In the genomic region with DNA sequence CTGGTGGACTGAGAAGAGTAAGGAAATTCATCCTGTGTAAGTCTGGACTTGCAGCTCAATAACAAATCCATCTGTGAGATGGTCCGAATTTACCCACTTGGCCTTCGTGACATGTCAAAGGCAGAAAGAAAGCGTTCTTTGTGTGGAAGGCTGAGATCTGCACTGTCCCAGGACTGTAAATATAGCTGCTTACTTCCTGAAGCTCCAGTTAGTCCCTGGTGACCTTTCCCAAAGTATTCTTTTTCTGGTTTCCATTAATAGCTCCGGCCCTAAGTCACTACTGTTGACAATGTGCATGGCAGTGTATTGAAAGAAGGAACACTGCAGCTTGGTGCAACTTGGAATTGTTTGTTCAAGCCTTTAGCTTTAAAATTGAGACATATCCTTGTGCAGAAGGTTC, we compare ENCODE assay signal across 19 mouse cellular contexts.
DNase-seq lines count a peak whose midpoint lies in the region; ATAC-seq and TF ChIP-seq lines count a peak whose summit lies in the region.
"Had no signal": no experiment of that assay in that cellular context is flagged by ENCODE, and none has a peak within 500 bp of the region (broad histone marks: within the 10 kb centered on the region; RNA-seq: fewer than 3 reads in every experiment).

No protein-coding gene starts in this region.

- peaks cover 17% of the 10 kb centered on the region for H3K4me1 ChIP-seq in heart, adult 2 months (ENCODE audit: control insufficient read depth, insufficient read depth, low read length)
- peaks cover 25% of the 10 kb centered on the region for H3K4me1 ChIP-seq in heart, embryonic 12.5 days (replicated peaks)
- no peaks in the 10 kb centered on the region for H3K4me1 ChIP-seq in kidney, postnatal 0 days (replicated peaks; ENCODE audit: insufficient read depth, low read length)
- H3K4me1 ChIP-seq in heart, postnatal 0 days (ENCODE audit: control insufficient read depth, insufficient read depth), result peaks cover 18% of the 10 kb centered on the region; the same call in 1 of the 2 replicates
- H3K4me1 ChIP-seq in forebrain, embryonic 14.5 days (ENCODE audit: control insufficient read depth, insufficient read depth, low read length), result no peaks in the 10 kb centered on the region; the same call in 1 of the 2 replicates
- H3K4me1 ChIP-seq: forebrain, embryonic 15.5 days; hindbrain, embryonic 15.5 days had no signal

- H3K36me3 ChIP-seq in heart, adult 2 months (ENCODE audit: control insufficient read depth, insufficient read depth, low read length), result peaks cover 4% of the 10 kb centered on the region; the same call in 1 of the 2 replicates
- no peaks in the 10 kb centered on the region for H3K36me3 ChIP-seq in heart, embryonic 12.5 days
- H3K36me3 ChIP-seq in kidney, postnatal 0 days (ENCODE audit: insufficient read depth, low read length), result no peaks in the 10 kb centered on the region
- no peaks in the 10 kb centered on the region for H3K36me3 ChIP-seq in heart, postnatal 0 days (replicated peaks; ENCODE audit: control insufficient read depth, insufficient read depth, low read length)
- H3K36me3 ChIP-seq in forebrain, embryonic 14.5 days (ENCODE audit: control insufficient read depth, insufficient read depth, low read length), result no peaks in the 10 kb centered on the region
- H3K36me3 ChIP-seq: forebrain, embryonic 15.5 days; hindbrain, embryonic 15.5 days; limb, embryonic 15.5 days; midbrain, embryonic 10.5 days; neural tube, embryonic 13.5 days had no signal

- H3K4me3 ChIP-seq in heart, adult 2 months, result no peak overlapping the region
- no peak overlapping the region for H3K4me3 ChIP-seq in heart, embryonic 12.5 days
- H3K4me3 ChIP-seq in kidney, postnatal 0 days (replicated peaks; ENCODE audit: low read depth, low read length), result no peak overlapping the region
- H3K4me3 ChIP-seq in heart, postnatal 0 days (ENCODE audit: low read depth, low read length), result no peak overlapping the region
- no peak overlapping the region for H3K4me3 ChIP-seq in forebrain, embryonic 14.5 days (ENCODE audit: low read depth, low read length)
- H3K4me3 ChIP-seq: erythroblast, embryonic 14.5 days; forebrain, embryonic 15.5 days; hindbrain, embryonic 15.5 days; limb, embryonic 15.5 days; midbrain, embryonic 10.5 days; neural tube, embryonic 13.5 days had no signal

- no peak for DNase-seq in heart, adult 2 months
- peak; percentile 37 for DNase-seq in kidney, postnatal 0 days (ENCODE audit: low spot score)
- DNase-seq in kidney, postnatal 36 days, result no peak
- DNase-seq in heart, postnatal 0 days (ENCODE audit: low spot score), result peak; percentile 49
- DNase-seq in spleen, adult 18-20 months, result no peak
- DNase-seq in forebrain, embryonic 14.5 days (ENCODE audit: low spot score), result no peak
- DNase-seq: cerebellum, adult 9-10 months; kidney, adult 11 months; lung, postnatal 4 days; thymus, adult 18-20 months had no signal

- intact Hi-C loops in heart, adult 2 months (cut with DNase I), result no loop called here

- no peaks in the 10 kb centered on the region for H3K9me3 ChIP-seq in heart, embryonic 12.5 days (replicated peaks)
- no peaks in the 10 kb centered on the region for H3K9me3 ChIP-seq in kidney, postnatal 0 days (replicated peaks; ENCODE audit: low read length)
- H3K9me3 ChIP-seq in heart, postnatal 0 days (replicated peaks; ENCODE audit: control insufficient read depth, low read length), result no peaks in the 10 kb centered on the region
- no peaks in the 10 kb centered on the region for H3K9me3 ChIP-seq in forebrain, embryonic 14.5 days (replicated peaks; ENCODE audit: control insufficient read depth, low read length)
- H3K9me3 ChIP-seq: forebrain, embryonic 15.5 days; hindbrain, embryonic 15.5 days; limb, embryonic 15.5 days; midbrain, embryonic 10.5 days; neural tube, embryonic 13.5 days had no signal

- 31% methylated on average over 4 of the region's 4 CpGs for WGBS in heart, adult 2 months
- WGBS in heart, embryonic 12.5 days, result 61% methylated on average over 4 of the region's 4 CpGs
- 42% methylated on average over 4 of the region's 4 CpGs for WGBS in kidney, postnatal 0 days
- WGBS in heart, postnatal 0 days, result 48% methylated on average over 4 of the region's 4 CpGs
- 88% methylated on average over 4 of the region's 4 CpGs for WGBS in forebrain, embryonic 14.5 days

- TF ChIP-seq EP300 in heart, adult 2 months (IDR thresholded peaks at IDR 0.05; ENCODE audit: insufficient read depth, low read depth, low read length), result no peak
- TF ChIP-seq EP300 in heart, postnatal 0 days (IDR thresholded peaks at IDR 0.05; ENCODE audit: low read depth), result no peak

- no peak overlapping the region for H3K9ac ChIP-seq in heart, adult 2 months (ENCODE audit: low read depth, low read length)
- H3K9ac ChIP-seq in heart, embryonic 12.5 days, result no peak overlapping the region
- no peak overlapping the region for H3K9ac ChIP-seq in kidney, postnatal 0 days (ENCODE audit: low read depth, low read length)
- H3K9ac ChIP-seq in heart, postnatal 0 days (replicated peaks; ENCODE audit: low read depth, low read length), result no peak overlapping the region
- H3K9ac ChIP-seq in forebrain, embryonic 14.5 days (ENCODE audit: low read length), result no peak overlapping the region
- H3K9ac ChIP-seq: forebrain, embryonic 15.5 days; hindbrain, embryonic 15.5 days; limb, embryonic 15.5 days; neural tube, embryonic 13.5 days had no signal

- H3K27me3 ChIP-seq in heart, adult 2 months (ENCODE audit: control insufficient read depth, insufficient read depth, low read length), result no peaks in the 10 kb centered on the region
- H3K27me3 ChIP-seq in heart, embryonic 12.5 days (replicated peaks), result no peaks in the 10 kb centered on the region
- H3K27me3 ChIP-seq in kidney, postnatal 0 days (ENCODE audit: insufficient read depth, low read length), result no peaks in the 10 kb centered on the region
- no peaks in the 10 kb centered on the region for H3K27me3 ChIP-seq in heart, postnatal 0 days (ENCODE audit: control insufficient read depth, insufficient read depth, low read length)
- no peaks in the 10 kb centered on the region for H3K27me3 ChIP-seq in forebrain, embryonic 14.5 days (replicated peaks; ENCODE audit: control insufficient read depth, insufficient read depth, low read length)
- H3K27me3 ChIP-seq: forebrain, embryonic 15.5 days; hindbrain, embryonic 15.5 days; limb, embryonic 15.5 days; neural tube, embryonic 13.5 days; Patski had no signal

- peak overlapping the region; percentile 66 for H3K27ac ChIP-seq in heart, adult 2 months
- no peak overlapping the region for H3K27ac ChIP-seq in heart, embryonic 12.5 days (ENCODE audit: poor library complexity, severe bottlenecking)
- H3K27ac ChIP-seq in kidney, postnatal 0 days, result no peak overlapping the region
- H3K27ac ChIP-seq in heart, postnatal 0 days (ENCODE audit: low read depth), result peak overlapping the region; percentile 58
- H3K27ac ChIP-seq in forebrain, embryonic 14.5 days (ENCODE audit: low read depth, low read length), result no peak overlapping the region
- H3K27ac ChIP-seq: forebrain, embryonic 15.5 days; hindbrain, embryonic 15.5 days; limb, embryonic 15.5 days; midbrain, embryonic 10.5 days; neural tube, embryonic 13.5 days had no signal

- H3K4me2 ChIP-seq in heart, embryonic 12.5 days, result no peak overlapping the region
- no peak overlapping the region for H3K4me2 ChIP-seq in kidney, postnatal 0 days (ENCODE audit: low read length)
- H3K4me2 ChIP-seq in heart, postnatal 0 days (ENCODE audit: low read depth, low read length), result no peak overlapping the region
- no peak overlapping the region for H3K4me2 ChIP-seq in forebrain, embryonic 14.5 days (ENCODE audit: low read length)
- H3K4me2 ChIP-seq: forebrain, embryonic 15.5 days; hindbrain, embryonic 15.5 days; limb, embryonic 15.5 days; neural tube, embryonic 13.5 days had no signal

- no peak for TF ChIP-seq POLR2A in heart, adult 2 months (IDR thresholded peaks at IDR 0.05; ENCODE audit: insufficient read depth, low read depth, low read length)

- no peak for TF ChIP-seq CTCF in heart, adult 2 months (IDR thresholded peaks at IDR 0.05)
- no peak for TF ChIP-seq CTCF in kidney, postnatal 0 days (IDR thresholded peaks at IDR 0.05; ENCODE audit: low read depth)
- TF ChIP-seq CTCF in heart, postnatal 0 days (IDR thresholded peaks at IDR 0.05; ENCODE audit: low read depth), result no peak

- no peaks in the 10 kb centered on the region for H3K79me2 ChIP-seq in heart, adult 2 months (replicated peaks; ENCODE audit: control insufficient read depth, insufficient read depth, low read length)

- no peak for ATAC-seq in heart, embryonic 12.5 days (ENCODE audit: insufficient number of reproducible peaks, low FRiP score)
- no peak for ATAC-seq in kidney, postnatal 0 days (replicated peaks; ENCODE audit: low FRiP score, low read depth)
- ATAC-seq in heart, postnatal 0 days (ENCODE audit: insufficient read depth, low read depth), result no peak
- ATAC-seq in forebrain, embryonic 14.5 days, result no peak
- ATAC-seq: activated CD4-positive, CD25-positive, alpha-beta regulatory T cell, adult 4 months; forebrain, embryonic 15.5 days had no signal

Comparison
In these comparisons a context has a peak if more than half of its experiments do, and no peak if none do; other contexts are left out.
1. DNase-seq: peak in kidney, postnatal 0 days (single experiment) and heart, postnatal 0 days (single experiment); none in heart, adult 2 months (0 of 2), kidney, postnatal 36 days (0 of 2), spleen, adult 18-20 months (0 of 2) and forebrain, embryonic 14.5 days (single experiment).
2. H3K27ac ChIP-seq: peak in heart, adult 2 months (single experiment) and heart, postnatal 0 days (single experiment); none in heart, embryonic 12.5 days (single experiment), kidney, postnatal 0 days (single experiment) and forebrain, embryonic 14.5 days (single experiment).